Mouse (Mus musculus): ENCODE results near the gene H1foo.

DNA sequence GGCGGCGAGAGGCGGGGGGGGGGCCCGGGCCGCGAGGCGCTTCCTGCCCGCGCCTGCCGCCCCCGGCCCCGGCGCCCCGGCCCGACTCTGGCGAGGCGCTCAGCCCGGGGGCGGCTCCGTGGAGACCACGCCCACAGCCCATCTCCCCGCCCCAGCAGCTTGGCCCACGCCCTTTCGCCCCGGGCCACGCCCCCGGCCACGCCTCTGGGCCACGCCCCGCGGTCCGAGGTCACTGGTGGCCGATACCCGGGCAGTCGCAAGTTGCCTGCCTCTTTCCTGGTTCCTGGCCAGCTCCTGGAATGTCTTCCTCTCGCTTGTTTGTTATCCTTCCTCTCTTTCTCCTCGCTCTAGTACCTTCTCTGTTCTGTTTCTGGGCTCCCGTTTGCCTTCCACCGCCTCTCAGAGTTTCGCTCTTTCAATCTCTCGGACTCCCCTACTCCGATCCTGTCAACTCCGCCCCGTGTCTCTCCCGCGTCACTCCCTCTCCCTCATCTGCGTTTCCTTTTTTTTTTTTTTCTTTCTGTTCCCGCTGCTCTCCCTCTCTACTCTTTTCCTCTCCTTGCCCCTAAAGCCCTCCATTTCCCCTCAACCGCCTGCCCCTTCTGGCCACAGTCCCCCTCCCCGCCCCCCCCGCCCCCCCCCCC is 50.3 kb downstream of the H1foo start, which contains the start of gene Plxnd1:
- TF ChIP-seq POLR2A (IDR thresholded peaks at IDR 0.05; ENCODE audit: extremely low read depth, insufficient read depth, low read length): peak; percentile 20; the same call in 1 of the 2 replicates
- no peak for TF ChIP-seq CTCF (IDR thresholded peaks at IDR 0.05; ENCODE audit: extremely low read depth, insufficient read depth, low read length)
